Mouse (Mus musculus) forebrain, postnatal 0 days (tissue): ENCODE data around the gene Pex26. TPM values are rescaled to one million over a fixed set of nuclear protein-coding genes. Genes with fewer than 3 reads are reported as not detected.

Experiments used
- ATAC-seq: fragments of 200-750 bp; cut with Nextera tagmentation; 2 replicates; pipeline ENCODE4 v1.8.0; 2017; ENCODE audit warnings: mild to moderate bottlenecking, moderate library complexity
- DNase-seq: peaks from one replicate; pipeline ENCODE4 v3.0.0-alpha.2; 2015
- H3K27ac ChIP-seq: fragments of 300-500 bp; sonication (generic); 2 replicates; pipeline ENCODE4 v1.5.1; 2014; ENCODE audit warnings: low read depth, mild to moderate bottlenecking, antibody characterized with exemption, low read length, moderate library complexity, mixed read lengths
- H3K27me3 ChIP-seq: fragments of 300-500 bp; sonication (generic); 2 replicates; pipeline ENCODE4 v1.6.1; 2014; ENCODE audit warnings: mild to moderate bottlenecking, low read length, mixed read lengths; ENCODE audit not compliant: insufficient read depth
- H3K36me3 ChIP-seq: fragments of 300-500 bp; sonication (generic); 2 replicates; pipeline ENCODE4 v1.6.1; 2014; ENCODE audit warnings: mild to moderate bottlenecking, moderate library complexity; ENCODE audit not compliant: insufficient read depth
- H3K4me1 ChIP-seq: fragments of 300-500 bp; sonication (generic); 2 replicates; pipeline ENCODE4 v1.6.1; 2014; ENCODE audit warnings: antibody characterized with exemption; ENCODE audit not compliant: insufficient read depth
- H3K4me2 ChIP-seq: fragments of 300-500 bp; sonication (generic); 2 replicates; pipeline ENCODE4 v1.6.1; 2014; ENCODE audit warnings: low read depth, mild to moderate bottlenecking, moderate library complexity
- H3K4me3 ChIP-seq: fragments of 300-500 bp; sonication (generic); 2 replicates; pipeline ENCODE4 v1.5.1; 2014; ENCODE audit warnings: low read depth, low read length, mixed read lengths
- H3K9ac ChIP-seq: fragments of 300-500 bp; sonication (generic); 2 replicates; pipeline ENCODE4 v1.6.1; 2014; ENCODE audit warnings: mild to moderate bottlenecking
- H3K9me3 ChIP-seq: fragments of 300-500 bp; sonication (generic); 2 replicates; pipeline ENCODE4 v1.6.1; 2016; ENCODE audit warnings: low read length
- CTCF ChIP-seq: sonication (generic); IDR thresholded peaks from 2 replicates; pipeline ENCODE4 v1.5.1; 2016; ENCODE audit warnings: antibody characterized with exemption, control low read depth, low read depth
- WGBS: fragments of 180-500 bp; shearing (Covaris S2); extraction: QIAGEN DNeasy Blood & Tissue Kit; methylation state at CpG from one replicate; pipeline ENCODE4 v1.1.7; 2014; 5-methylcytosine and 5-hydroxymethylcytosine counted together
- polyA plus RNA-seq: library from polyadenylated mRNA; unstranded; fragments of >200 nt; fragmentation: Nextera tagmentation; extraction: Ambion mirVana; gene quantifications from 2 replicates; pipeline ENCODE4 v1.2.1, GENCODE M21; 2015
- total RNA-seq: library from RNA; depleted of rRNA; stranded (reverse); fragments of >200 nt; gene quantifications from 2 replicates; pipeline ENCODE4 v1.2.3, GENCODE M21; 2014

Gene Pex26
- total and polyA plus RNA-seq, 2 experiments from 2014 or later: 12.3 to 31.0 TPM

- Histone ChIP-seq H3K36me3 (no peaks in the 10 kb centered on the region), H3K9me3 (no peaks in the 10 kb centered on the region), H3K27me3 (no peaks in the 10 kb centered on the region), H3K9ac (no peak overlapping the region), H3K4me1 (no peaks in the 10 kb centered on the region), H3K4me2 (no peak overlapping the region), H3K4me3 (no peak overlapping the region), H3K27ac (no peak overlapping the region)
- WGBS: 88% methylated on average over 7 of the region's 7 CpGs
- TF ChIP-seq CTCF: no peak
- DNase-seq (no peak), ATAC-seq (no peak)
These were observed 6.3 kb upstream of the Pex26 start for GRCm38 (mm10) chr6:121177118-121177708.

GRCm38 (mm10) chr6:121178700-121179358 lies 4.6 kb upstream of the Pex26 start:
- Histone ChIP-seq H3K4me3 (no peak overlapping the region), H3K9me3 (no peaks in the 10 kb centered on the region), H3K27me3 (no peaks in the 10 kb centered on the region), H3K36me3 (no peaks in the 10 kb centered on the region), H3K27ac (peak overlapping the region; percentile 16; the same call in 1 of the 2 replicates), H3K4me1 (no peaks in the 10 kb centered on the region), H3K4me2 (no peak overlapping the region), H3K9ac (no peak overlapping the region)
- peak; percentile 92 for DNase-seq
- TF ChIP-seq CTCF: peak; percentile 77
- peak; percentile 19 for ATAC-seq
- 50% methylated on average over 7 of the region's 7 CpGs for WGBS

GRCm38 (mm10) chr6:121179846-121180245 lies 3.6 kb upstream of the Pex26 start:
- Histone ChIP-seq H3K9me3 (no peaks in the 10 kb centered on the region), H3K4me1 (0 out of 2 replicates have a peak, but pooled peaks cover 1% of the 10 kb centered on the region), H3K27ac (no peak overlapping the region), H3K4me3 (no peak overlapping the region), H3K36me3 (no peaks in the 10 kb centered on the region), H3K9ac (no peak overlapping the region), H3K27me3 (no peaks in the 10 kb centered on the region), H3K4me2 (no peak overlapping the region)
- ATAC-seq (no peak), DNase-seq (no peak)
- 66% methylated on average over 7 of the region's 7 CpGs for WGBS
- 0 out of 2 replicates have a peak, but pooled peaks have one; percentile 3 for TF ChIP-seq CTCF

- WGBS: 2% methylated on average over 35 of the region's 35 CpGs
- no peaks in the 10 kb centered on the region for H3K9me3 ChIP-seq
- no peaks in the 10 kb centered on the region for H3K27me3 ChIP-seq
- H3K36me3 ChIP-seq: peaks cover 9% of the 10 kb centered on the region
- peak overlapping the region; percentile 73 for H3K4me3 ChIP-seq
- ATAC-seq: peak; percentile 74
- H3K4me1 ChIP-seq: peaks cover 11% of the 10 kb centered on the region
- peak overlapping the region; percentile 90 for H3K27ac ChIP-seq
- peak; percentile 74 for TF ChIP-seq CTCF
- H3K4me2 ChIP-seq: peak overlapping the region; percentile 88
- peak overlapping the region; percentile 68 for H3K9ac ChIP-seq
- peak; percentile 72 for DNase-seq
These were observed 1.0 kb downstream of the Pex26 start for GRCm38 (mm10) chr6:121184198-121185140.

DNA sequence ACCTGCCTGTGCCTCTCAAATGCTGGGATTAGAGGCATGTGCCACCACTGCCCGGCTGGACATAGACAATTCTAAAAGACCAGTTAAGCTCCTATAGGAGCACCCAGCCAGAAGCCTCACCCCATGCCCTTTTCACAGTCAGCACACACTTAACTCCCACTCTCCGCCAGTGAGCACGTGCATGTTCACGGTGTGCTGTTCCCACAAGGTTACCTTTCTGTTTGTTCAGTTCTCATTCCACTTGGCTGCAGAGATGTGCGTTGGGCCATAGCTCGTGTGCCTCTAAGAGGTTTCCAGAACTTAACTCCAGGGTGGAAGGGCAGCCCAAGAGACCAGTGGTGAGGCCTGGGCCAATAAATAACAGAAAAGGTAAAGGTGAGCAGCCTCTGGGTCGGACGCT lies 1.8 kb downstream of the Pex26 start:
- H3K9ac ChIP-seq: 0 out of 2 replicates have a peak overlapping the region, but pooled peaks have one; percentile 14
- peak overlapping the region; percentile 73; the same call in 1 of the 2 replicates for H3K4me3 ChIP-seq
- H3K27ac ChIP-seq: no peak overlapping the region
- peak overlapping the region; percentile 88 for H3K4me2 ChIP-seq
- no peak for TF ChIP-seq CTCF
- peaks cover 17% of the 10 kb centered on the region for H3K36me3 ChIP-seq
- DNase-seq (no peak), ATAC-seq (no peak)
- H3K9me3 ChIP-seq: no peaks in the 10 kb centered on the region
- peaks cover 11% of the 10 kb centered on the region for H3K4me1 ChIP-seq
- no peaks in the 10 kb centered on the region for H3K27me3 ChIP-seq
- WGBS: 85% methylated on average over 8 of the region's 8 CpGs

- Histone ChIP-seq H3K4me2 (no peak overlapping the region), H3K36me3 (peaks cover 58% of the 10 kb centered on the region), H3K27ac (no peak overlapping the region), H3K27me3 (no peaks in the 10 kb centered on the region), H3K4me3 (no peak overlapping the region), H3K9ac (no peak overlapping the region), H3K9me3 (no peaks in the 10 kb centered on the region), H3K4me1 (no peaks in the 10 kb centered on the region)
- DNase-seq: no peak
- no peak for ATAC-seq
- TF ChIP-seq CTCF: no peak
- WGBS: 85% methylated on average over 11 of the region's 11 CpGs
These were observed 8.0 kb downstream of the Pex26 start for GRCm38 (mm10) chr6:121191261-121192009.
